Mouse (Mus musculus) liver, embryonic 13.5 days (tissue): ENCODE data around the gene Ccl24. TPM values are rescaled to one million over a fixed set of nuclear protein-coding genes. Genes with fewer than 3 reads are reported as not detected.

ENCODE experiments used
- ATAC-seq: fragments of 200-750 bp; cut with Nextera tagmentation; 2 replicates; pipeline ENCODE4 v1.8.0; 2017; ENCODE audit warnings: low read depth, mild to moderate bottlenecking, moderate number of reproducible peaks, moderate library complexity
- DNase-seq: peaks from one replicate; pipeline ENCODE4 v3.0.0; 2022
- H3K27ac ChIP-seq: fragments of 300-500 bp; sonication (generic); 2 replicates; pipeline ENCODE4 v1.5.1; 2015; ENCODE audit warnings: moderate library complexity, mild to moderate bottlenecking, inconsistent platforms
- H3K27me3 ChIP-seq: fragments of 300-500 bp; sonication (generic); 2 replicates; pipeline ENCODE4 v1.6.1; 2015; ENCODE audit warnings: mild to moderate bottlenecking, inconsistent platforms
- H3K36me3 ChIP-seq: fragments of 300-500 bp; sonication (generic); 2 replicates; pipeline ENCODE4 v1.6.1; 2015; ENCODE audit warnings: mild to moderate bottlenecking, inconsistent platforms
- H3K4me1 ChIP-seq: fragments of 300-500 bp; sonication (generic); replicated peaks from 2 replicates; pipeline ENCODE4 v1.6.1; 2015; ENCODE audit warnings: inconsistent platforms
- H3K4me2 ChIP-seq: fragments of 300-500 bp; sonication (generic); 2 replicates; pipeline ENCODE4 v1.6.1; 2015; ENCODE audit warnings: inconsistent platforms, mild to moderate bottlenecking, moderate library complexity
- H3K4me3 ChIP-seq: fragments of 300-500 bp; sonication (generic); replicated peaks from 2 replicates; pipeline ENCODE4 v1.5.1; 2015; ENCODE audit warnings: mild to moderate bottlenecking, inconsistent platforms
- H3K9ac ChIP-seq: fragments of 300-500 bp; sonication (generic); 2 replicates; pipeline ENCODE4 v1.6.1; 2015; ENCODE audit warnings: mild to moderate bottlenecking, inconsistent platforms
- H3K9me3 ChIP-seq: fragments of 300-500 bp; sonication (generic); replicated peaks from 2 replicates; pipeline ENCODE4 v1.6.1; 2016; ENCODE audit warnings: inconsistent platforms
- WGBS: fragments of 180-500 bp; shearing (Covaris S2); methylation state at CpG from one replicate; pipeline ENCODE4 v1.1.7; 2015; ENCODE audit not compliant: insufficient replicate concordance; 5-methylcytosine and 5-hydroxymethylcytosine counted together
- polyA plus RNA-seq: library from polyadenylated mRNA; unstranded; fragments of >200 nt; fragmentation: Nextera tagmentation; extraction: Ambion mirVana; gene quantifications from 2 replicates; pipeline ENCODE4 v1.2.1, GENCODE M21; 2015

Ccl24 gene
- polyA plus RNA-seq, 1 experiment from 2014 or later = 15.7 TPM

GRCm38 (mm10) chr5:135579331-135579751, 6.5 kb upstream of the Ccl24 start:
- Histone ChIP-seq H3K9me3 (no peaks in the 10 kb centered on the region; the same call in 1 of the 2 replicates), H3K4me3 (no peak overlapping the region), H3K36me3 (no peaks in the 10 kb centered on the region), H3K4me1 (no peaks in the 10 kb centered on the region), H3K27ac (no peak overlapping the region), H3K4me2 (no peak overlapping the region), H3K9ac (no peak overlapping the region), H3K27me3 (no peaks in the 10 kb centered on the region)
- DNase-seq (no peak), ATAC-seq (no peak)
- 69% methylated on average over 10 of the region's 10 CpGs for WGBS

- Histone ChIP-seq H3K4me3 (no peak overlapping the region), H3K36me3 (no peaks in the 10 kb centered on the region), H3K27ac (no peak overlapping the region), H3K4me2 (no peak overlapping the region), H3K4me1 (no peaks in the 10 kb centered on the region), H3K9ac (no peak overlapping the region), H3K27me3 (no peaks in the 10 kb centered on the region), H3K9me3 (no peaks in the 10 kb centered on the region; the same call in 1 of the 2 replicates)
- no peak for ATAC-seq
- WGBS = 50% methylated on average over 4 of the region's 4 CpGs
- DNase-seq = no peak
These were observed 3.2 kb upstream of the Ccl24 start for GRCm38 (mm10) chr5:135576055-135576454.

- H3K9ac ChIP-seq = no peak overlapping the region
- ATAC-seq = no peak
- H3K36me3 ChIP-seq = no peaks in the 10 kb centered on the region
- H3K4me1 ChIP-seq = no peaks in the 10 kb centered on the region
- H3K27me3 ChIP-seq = no peaks in the 10 kb centered on the region
- no peak overlapping the region for H3K27ac ChIP-seq
- H3K4me3 ChIP-seq = no peak overlapping the region
- H3K9me3 ChIP-seq = no peaks in the 10 kb centered on the region
- WGBS = 39% methylated on average over 6 of the region's 6 CpGs
- H3K4me2 ChIP-seq = no peak overlapping the region
- DNase-seq = no peak
These were observed 4.2 kb downstream of the Ccl24 start for GRCm38 (mm10) chr5:135568698-135569097.

GRCm38 (mm10) chr5:135567556-135568265, 5.1 kb downstream of the Ccl24 start:
- no peaks in the 10 kb centered on the region for H3K36me3 ChIP-seq
- ATAC-seq (no peak), DNase-seq (no peak)
- no peaks in the 10 kb centered on the region for H3K9me3 ChIP-seq
- H3K27me3 ChIP-seq = no peaks in the 10 kb centered on the region
- H3K4me2 ChIP-seq = no peak overlapping the region
- no peak overlapping the region for H3K4me3 ChIP-seq
- no peak overlapping the region for H3K9ac ChIP-seq
- no peak overlapping the region for H3K27ac ChIP-seq
- no peaks in the 10 kb centered on the region for H3K4me1 ChIP-seq
- 48% methylated on average over 6 of the region's 6 CpGs for WGBS

GRCm38 (mm10) chr5:135563469-135563868, 9.4 kb downstream of the Ccl24 start, which contains the start of gene Ccl26:
TSS of gene Ccl26 (minus strand) at chr5:135563569.
- Histone ChIP-seq H3K27me3 (no peaks in the 10 kb centered on the region), H3K27ac (no peak within 1 kb of the TSS), H3K4me3 (no peak within 1 kb of the TSS), H3K9ac (no peak within 1 kb of the TSS), H3K4me2 (no peak within 1 kb of the TSS), H3K4me1 (no peaks in the 10 kb centered on the region), H3K9me3 (no peaks in the 10 kb centered on the region), H3K36me3 (no peaks in the 10 kb centered on the region)
- WGBS = 75% methylated on average over 3 of the region's 3 CpGs
- ATAC-seq (no peak), DNase-seq (no peak)

- Histone ChIP-seq H3K9ac (no peak overlapping the region), H3K27ac (no peak overlapping the region), H3K9me3 (no peaks in the 10 kb centered on the region), H3K4me1 (no peaks in the 10 kb centered on the region), H3K4me2 (no peak overlapping the region), H3K36me3 (no peaks in the 10 kb centered on the region), H3K27me3 (no peaks in the 10 kb centered on the region), H3K4me3 (no peak overlapping the region)
- ATAC-seq = no peak
- DNase-seq = no peak
- 60% methylated on average over 3 of the region's 3 CpGs for WGBS
These were observed 15.2 kb downstream of the Ccl24 start for GRCm38 (mm10) chr5:135557671-135558070.

GRCm38 (mm10) chr5:135557051-135557450, 15.8 kb downstream of the Ccl24 start:
- no peak overlapping the region for H3K4me2 ChIP-seq
- DNase-seq (no peak), ATAC-seq (no peak)
- H3K9ac ChIP-seq = no peak overlapping the region
- no peaks in the 10 kb centered on the region for H3K9me3 ChIP-seq
- WGBS = 46% methylated on average over 4 of the region's 4 CpGs
- H3K4me3 ChIP-seq = no peak overlapping the region
- H3K27me3 ChIP-seq = no peaks in the 10 kb centered on the region
- H3K27ac ChIP-seq = no peak overlapping the region
- H3K4me1 ChIP-seq = no peaks in the 10 kb centered on the region
- H3K36me3 ChIP-seq = no peaks in the 10 kb centered on the region

GRCm38 (mm10) chr5:135556259-135556658, 16.6 kb downstream of the Ccl24 start:
- Histone ChIP-seq H3K9me3 (no peaks in the 10 kb centered on the region), H3K36me3 (no peaks in the 10 kb centered on the region), H3K9ac (no peak overlapping the region), H3K4me3 (no peak overlapping the region), H3K4me1 (no peaks in the 10 kb centered on the region), H3K27ac (no peak overlapping the region), H3K27me3 (no peaks in the 10 kb centered on the region), H3K4me2 (no peak overlapping the region)
- WGBS = 80% methylated on average over 3 of the region's 4 CpGs
- DNase-seq = no peak
- no peak for ATAC-seq

GRCm38 (mm10) chr5:135551591-135551990, 21.3 kb downstream of the Ccl24 start:
- Histone ChIP-seq H3K9ac (no peak overlapping the region), H3K36me3 (no peaks in the 10 kb centered on the region), H3K4me2 (no peak overlapping the region), H3K9me3 (no peaks in the 10 kb centered on the region), H3K4me1 (no peaks in the 10 kb centered on the region), H3K27me3 (peaks cover 9% of the 10 kb centered on the region), H3K27ac (no peak overlapping the region), H3K4me3 (no peak overlapping the region)
- WGBS = 34% methylated on average over 3 of the region's 3 CpGs
- ATAC-seq (no peak), DNase-seq (no peak)

- peaks cover 15% of the 10 kb centered on the region for H3K27me3 ChIP-seq
- H3K9ac ChIP-seq = no peak overlapping the region
- H3K27ac ChIP-seq = no peak overlapping the region
- no peaks in the 10 kb centered on the region for H3K9me3 ChIP-seq
- 17% methylated on average over 3 of the region's 3 CpGs for WGBS
- H3K4me2 ChIP-seq = no peak overlapping the region
- no peaks in the 10 kb centered on the region for H3K36me3 ChIP-seq
- H3K4me1 ChIP-seq = 0 out of 2 replicates have a peak, but pooled peaks cover under 1% of the 10 kb centered on the region
- H3K4me3 ChIP-seq = no peak overlapping the region
- ATAC-seq = no peak
- no peak for DNase-seq
These were observed 21.9 kb downstream of the Ccl24 start for GRCm38 (mm10) chr5:135550910-135551309.

GRCm38 (mm10) chr5:135547990-135548389, 24.9 kb downstream of the Ccl24 start:
- peaks cover 17% of the 10 kb centered on the region for H3K4me1 ChIP-seq
- ATAC-seq = no peak
- 70% methylated on average over 2 of the region's 2 CpGs for WGBS

More at GRCm38 (mm10) chr5:135547990-135548389, 24.9 kb downstream of the Ccl24 start:
- no peaks in the 10 kb centered on the region for H3K36me3 ChIP-seq
- H3K9ac ChIP-seq = no peak overlapping the region
- no peak for DNase-seq
- no peak overlapping the region for H3K27ac ChIP-seq
- no peaks in the 10 kb centered on the region for H3K9me3 ChIP-seq
- H3K27me3 ChIP-seq = peaks cover 32% of the 10 kb centered on the region
- H3K4me3 ChIP-seq = no peak overlapping the region
- no peak overlapping the region for H3K4me2 ChIP-seq
